Mouse (Mus musculus): ENCODE data around the gene Zfand2b. TPM values are rescaled to one million over a fixed set of nuclear protein-coding genes. Genes with fewer than 3 reads are reported as not detected.

Gene Zfand2b
- polyA plus RNA-seq, 1 experiment from 2014 or later = 32.9 TPM

DNA sequence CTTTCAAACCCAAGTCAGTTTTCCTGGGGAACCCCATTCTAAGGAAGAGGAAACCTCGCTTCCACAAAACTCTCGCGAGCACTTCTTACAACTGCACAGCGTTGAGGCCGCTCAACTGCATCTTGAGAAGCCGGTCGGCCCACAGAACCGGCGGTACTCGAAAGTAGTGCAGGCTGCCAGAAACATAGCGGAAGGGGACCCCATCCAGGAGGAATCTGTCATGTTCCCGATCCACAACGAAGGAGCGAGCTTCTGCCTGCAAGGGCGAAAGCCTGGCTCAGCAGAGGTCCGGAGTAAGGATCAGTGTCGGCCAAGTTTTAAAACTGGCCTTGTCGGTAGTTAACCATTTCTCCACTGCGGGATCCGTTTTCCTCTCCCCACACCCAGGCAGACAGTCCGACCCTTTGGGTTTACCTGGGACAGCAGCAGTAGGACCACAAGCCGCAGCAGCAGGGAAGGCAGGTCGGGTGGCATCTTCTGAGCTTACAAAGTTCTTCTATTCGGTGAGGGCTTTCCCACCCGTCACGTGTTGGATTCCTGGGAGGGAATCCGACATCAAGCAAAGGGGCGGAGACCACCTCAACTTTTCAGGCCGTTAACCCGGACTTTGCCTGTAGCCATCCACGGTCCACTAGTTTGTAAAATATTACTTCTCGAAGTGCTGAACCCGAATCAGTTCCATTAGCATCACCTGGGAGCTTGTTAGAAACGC is 40.7 kb downstream of the Zfand2b start:
- Histone ChIP-seq H3K27me3 (ENCODE audit: insufficient read depth, low read length) (no peaks in the 10 kb centered on the region), H3K9ac (peak overlapping the region; percentile 61), H3K27ac (ENCODE audit: low read depth) (no peak overlapping the region), H3K36me3 (ENCODE audit: insufficient read depth) (peaks cover 24% of the 10 kb centered on the region), H3K9me3 (ENCODE audit: low read depth, low read length) (no peaks in the 10 kb centered on the region), H3K4me1 (ENCODE audit: insufficient read depth) (peaks cover 4% of the 10 kb centered on the region; the same call in 1 of the 2 replicates), H3K4me3 (ENCODE audit: low read depth, low read length) (peak overlapping the region; percentile 45), H3K4me2 (peak overlapping the region; percentile 72)
- WGBS = 11% methylated on average over 34 of the region's 34 CpGs
- TF ChIP-seq CTCF (IDR thresholded peaks at IDR 0.05; ENCODE audit: low read depth) = no peak
- ATAC-seq (ENCODE audit: insufficient read depth) (no peak; the same call in 1 of the 2 replicates), DNase-seq (peak; percentile 73)

DNA sequence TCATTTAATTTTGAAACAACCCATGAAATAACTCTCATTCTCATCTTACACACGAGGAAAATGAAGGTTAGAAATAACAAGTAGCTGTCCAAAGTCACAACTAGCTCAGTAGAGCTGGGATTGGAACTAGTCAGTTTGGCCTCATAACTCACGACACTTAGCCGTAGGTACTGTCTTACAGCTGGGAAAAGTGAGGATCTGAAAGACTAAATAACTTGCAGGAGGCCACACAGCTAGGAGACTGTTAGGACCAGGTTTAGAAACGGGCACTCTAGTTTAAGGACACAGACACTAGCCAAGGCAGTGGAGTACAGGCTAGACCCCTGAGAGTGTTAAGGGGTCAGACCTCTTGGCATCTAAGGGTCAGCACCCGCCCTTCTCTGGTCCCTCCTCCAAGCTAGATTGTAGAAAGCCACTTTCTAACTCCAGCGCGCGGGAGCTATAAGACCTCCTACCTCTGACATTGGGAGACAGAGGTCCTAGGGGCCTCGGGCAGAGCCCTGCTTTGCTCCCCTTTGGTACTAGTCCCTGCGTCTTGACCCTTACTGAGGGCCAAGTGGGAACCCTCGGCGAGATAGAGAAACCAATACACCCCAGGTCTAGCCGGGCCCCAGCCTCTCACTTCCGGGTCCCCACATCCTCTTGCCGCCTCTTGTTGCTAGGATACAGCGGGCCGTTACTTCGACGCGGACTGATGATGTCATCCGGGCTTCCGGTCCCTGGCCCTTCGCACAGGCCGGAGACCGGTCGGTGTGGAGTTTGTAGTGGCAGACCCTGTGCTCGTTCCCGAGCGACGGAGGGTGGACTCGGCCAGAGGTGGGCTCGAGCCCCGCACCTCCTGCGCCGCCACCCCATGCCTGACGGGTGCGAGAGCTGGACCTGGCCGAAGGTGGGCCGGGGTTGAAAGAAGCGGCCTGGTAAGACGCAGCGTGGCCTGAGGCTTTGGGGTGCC is 42.0 kb downstream of the Zfand2b start, which contains the start of the genes Glb1l and Stk16:
Gene Glb1l (minus strand): TSS at position 678 of the 952 bp plus-strand sequence.
Gene Stk16 (plus strand): TSS at position 703 of the 952 bp plus-strand sequence.
- no peaks in the 10 kb centered on the region for H3K9me3 ChIP-seq (ENCODE audit: low read depth, low read length)
- peak; percentile 93 for ATAC-seq (ENCODE audit: insufficient read depth)
- peak; percentile 99 for DNase-seq
- peak within 1 kb of the TSS; percentile 93 for H3K9ac ChIP-seq
- H3K4me3 ChIP-seq (ENCODE audit: low read depth, low read length) = peak within 1 kb of the TSS; percentile 91
- WGBS = 5% methylated on average over 42 of the region's 42 CpGs
- no peak for TF ChIP-seq CTCF (IDR thresholded peaks at IDR 0.05; ENCODE audit: low read depth)
- peaks cover 37% of the 10 kb centered on the region for H3K36me3 ChIP-seq (ENCODE audit: insufficient read depth)
- peak within 1 kb of the TSS; percentile 42; the same call in 1 of the 2 replicates for H3K27ac ChIP-seq (ENCODE audit: low read depth)
- H3K4me1 ChIP-seq (ENCODE audit: insufficient read depth) = peaks cover 4% of the 10 kb centered on the region; the same call in 1 of the 2 replicates
- H3K4me2 ChIP-seq = peak within 1 kb of the TSS; percentile 72
- no peaks in the 10 kb centered on the region for H3K27me3 ChIP-seq (ENCODE audit: insufficient read depth, low read length)

DNA sequence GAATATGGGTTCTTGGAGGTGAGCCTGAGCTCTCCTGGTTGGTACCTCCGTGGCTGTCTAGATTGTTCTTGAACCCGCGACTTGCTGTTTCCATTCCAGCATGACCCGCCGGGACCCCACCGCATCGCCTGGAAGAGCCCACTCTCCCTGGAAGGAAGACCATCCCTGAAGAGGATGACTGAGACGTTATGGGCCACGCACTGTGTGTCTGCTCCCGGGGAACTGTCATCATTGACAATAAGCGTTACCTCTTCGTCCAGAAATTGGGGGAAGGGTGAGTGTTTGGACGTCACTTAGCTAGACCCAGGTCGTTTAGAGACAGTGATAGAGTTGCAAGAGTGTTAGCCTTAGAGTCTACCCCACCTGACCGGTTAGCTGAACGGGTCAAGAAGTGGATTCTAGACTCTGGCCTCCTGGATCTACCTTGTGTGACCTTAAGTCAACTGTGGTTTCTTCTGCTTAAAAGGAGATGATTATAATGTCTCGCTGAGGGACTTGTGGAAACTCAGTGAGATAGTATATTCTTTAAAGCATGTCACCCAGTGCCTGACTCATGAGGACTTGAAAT is 42.8 kb downstream of the Zfand2b start:
- ATAC-seq (ENCODE audit: insufficient read depth) = peak; percentile 17; the same call in 1 of the 2 replicates
- WGBS = 11% methylated on average over 17 of the region's 17 CpGs

DNA sequence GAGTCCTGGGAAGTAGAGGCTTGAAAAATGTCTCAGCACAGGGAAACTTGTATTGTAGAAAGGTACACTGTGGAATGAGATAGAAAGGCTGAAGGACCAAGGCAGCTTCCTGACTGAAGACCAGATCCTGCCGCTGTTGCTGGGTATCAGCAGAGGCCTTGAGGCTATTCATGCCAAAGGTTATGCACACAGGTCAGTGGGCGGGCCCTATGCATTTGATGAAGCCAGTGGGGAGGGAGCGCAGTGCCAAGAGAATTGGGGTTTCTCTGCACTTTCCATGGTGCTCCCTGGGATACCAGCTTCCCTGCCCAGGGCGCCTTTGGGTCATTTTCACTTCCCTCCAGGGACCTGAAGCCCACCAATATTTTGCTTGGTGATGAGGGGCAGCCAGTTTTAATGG is 44.1 kb downstream of the Zfand2b start:
- no peak for TF ChIP-seq CTCF (IDR thresholded peaks at IDR 0.05; ENCODE audit: low read depth)
- 71% methylated on average over 4 of the region's 4 CpGs for WGBS
- ATAC-seq (ENCODE audit: insufficient read depth) = no peak
- Histone ChIP-seq H3K4me1 (ENCODE audit: insufficient read depth) (peaks cover 4% of the 10 kb centered on the region; the same call in 1 of the 2 replicates), H3K9me3 (ENCODE audit: low read depth, low read length) (no peaks in the 10 kb centered on the region), H3K36me3 (ENCODE audit: insufficient read depth) (peaks cover 43% of the 10 kb centered on the region), H3K4me2 (0 out of 2 replicates have a peak overlapping the region, but pooled peaks have one; percentile 7), H3K27me3 (ENCODE audit: insufficient read depth, low read length) (peaks cover 4% of the 10 kb centered on the region; the same call in 1 of the 2 replicates), H3K4me3 (ENCODE audit: low read depth, low read length) (no peak overlapping the region), H3K9ac (no peak overlapping the region), H3K27ac (ENCODE audit: low read depth) (no peak overlapping the region)
- DNase-seq = no peak

More for the DNA sequence above, 42.8 kb downstream of the Zfand2b start:
- peak overlapping the region; percentile 72 for H3K4me2 ChIP-seq
- H3K4me1 ChIP-seq (ENCODE audit: insufficient read depth) = peaks cover 4% of the 10 kb centered on the region; the same call in 1 of the 2 replicates
- H3K27me3 ChIP-seq (ENCODE audit: insufficient read depth, low read length) = no peaks in the 10 kb centered on the region
- H3K27ac ChIP-seq (ENCODE audit: low read depth) = no peak overlapping the region
- peak overlapping the region; percentile 91 for H3K4me3 ChIP-seq (ENCODE audit: low read depth, low read length)
- no peak for DNase-seq
- peaks cover 43% of the 10 kb centered on the region for H3K36me3 ChIP-seq (ENCODE audit: insufficient read depth)
- H3K9me3 ChIP-seq (ENCODE audit: low read depth, low read length) = no peaks in the 10 kb centered on the region
- no peak for TF ChIP-seq CTCF (IDR thresholded peaks at IDR 0.05; ENCODE audit: low read depth)
- peak overlapping the region; percentile 93 for H3K9ac ChIP-seq

DNA sequence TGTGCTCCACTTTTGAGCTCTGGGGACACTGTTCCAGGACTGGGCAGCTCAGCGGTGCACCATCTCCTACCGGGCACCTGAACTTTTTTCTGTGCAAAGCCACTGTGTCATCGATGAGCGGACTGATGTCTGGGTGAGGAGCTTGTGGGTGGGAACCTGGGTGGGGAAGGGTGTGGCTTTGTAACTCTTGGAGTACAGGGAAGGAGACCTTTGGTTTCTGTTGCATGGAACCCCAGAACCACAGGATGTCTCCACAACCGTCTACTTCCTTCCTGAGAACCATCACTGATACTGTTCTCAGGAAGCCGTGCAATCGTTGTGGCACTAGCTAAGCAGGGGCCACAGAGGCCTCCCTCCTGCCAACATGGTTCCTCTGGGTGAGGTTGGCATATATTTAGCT is 44.6 kb downstream of the Zfand2b start:
- no peak overlapping the region for H3K9ac ChIP-seq
- H3K27me3 ChIP-seq (ENCODE audit: insufficient read depth, low read length) = peaks cover 8% of the 10 kb centered on the region
- H3K4me3 ChIP-seq (ENCODE audit: low read depth, low read length) = no peak overlapping the region
- no peak overlapping the region for H3K27ac ChIP-seq (ENCODE audit: low read depth)
- 0 out of 2 replicates have a peak overlapping the region, but pooled peaks have one; percentile 7 for H3K4me2 ChIP-seq
- DNase-seq (no peak), ATAC-seq (ENCODE audit: insufficient read depth) (no peak)
- H3K36me3 ChIP-seq (ENCODE audit: insufficient read depth) = peaks cover 43% of the 10 kb centered on the region
- no peak for TF ChIP-seq CTCF (IDR thresholded peaks at IDR 0.05; ENCODE audit: low read depth)
- H3K4me1 ChIP-seq (ENCODE audit: insufficient read depth) = peaks cover 4% of the 10 kb centered on the region; the same call in 1 of the 2 replicates
- no peaks in the 10 kb centered on the region for H3K9me3 ChIP-seq (ENCODE audit: low read depth, low read length)
- 85% methylated on average over 7 of the region's 7 CpGs for WGBS

DNA sequence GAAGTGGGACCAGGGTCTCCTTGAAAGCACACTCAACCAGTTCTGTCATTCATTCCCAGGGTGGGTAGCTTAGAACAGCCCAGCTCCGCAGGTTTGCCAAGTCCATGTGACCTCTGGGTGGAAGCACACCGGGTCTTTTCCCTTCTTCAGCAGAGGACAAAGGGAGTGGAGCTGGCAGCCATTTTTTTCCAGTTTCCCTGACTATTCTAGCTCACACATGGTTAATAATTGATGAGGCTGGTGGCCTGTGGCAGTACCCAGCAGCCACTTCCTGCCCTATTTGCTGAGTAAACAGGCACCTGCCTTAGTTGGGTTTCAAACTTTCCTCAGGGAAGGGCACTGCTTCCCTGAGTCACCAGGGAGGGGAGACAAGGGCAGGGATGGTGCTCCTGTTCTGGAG is 46.0 kb downstream of the Zfand2b start:
- no peak for DNase-seq
- peaks cover 43% of the 10 kb centered on the region for H3K36me3 ChIP-seq (ENCODE audit: insufficient read depth)
- H3K27ac ChIP-seq (ENCODE audit: low read depth) = peak overlapping the region; percentile 54
- 59% methylated on average over 2 of the region's 2 CpGs for WGBS
- no peaks in the 10 kb centered on the region for H3K9me3 ChIP-seq (ENCODE audit: low read depth, low read length)
- no peak for TF ChIP-seq CTCF (IDR thresholded peaks at IDR 0.05; ENCODE audit: low read depth)
- H3K9ac ChIP-seq = no peak overlapping the region
- no peak overlapping the region for H3K4me3 ChIP-seq (ENCODE audit: low read depth, low read length)
- H3K27me3 ChIP-seq (ENCODE audit: insufficient read depth, low read length) = peaks cover 21% of the 10 kb centered on the region
- H3K4me2 ChIP-seq = no peak overlapping the region
- H3K4me1 ChIP-seq (ENCODE audit: insufficient read depth) = peaks cover 4% of the 10 kb centered on the region; the same call in 1 of the 2 replicates
- ATAC-seq (ENCODE audit: insufficient read depth) = no peak

All from lung, embryonic 14.5 days (tissue).